Comparison of ENCODE assay signal across 8 mouse cellular contexts in genomic region chr7:105581959-105582358, GRCm38 (mm10). TPM values are rescaled to one million over a fixed set of nuclear protein-coding genes. Genes with fewer than 3 reads are reported as not detected.
A peak's percentile ranks its signal among the peaks of the same experiment; 100 is the strongest.
DNase-seq lines count a peak whose midpoint lies in the region; ATAC-seq lines count a peak whose summit lies in the region.

No protein-coding gene starts in this region.

- intact Hi-C loops in heart, postnatal 14 days (cut with DNase I): no loop called here

- no peaks in the 10 kb centered on the region for H3K27me3 ChIP-seq in heart, embryonic 15.5 days
- H3K27me3 ChIP-seq in embryonic facial prominence, embryonic 11.5 days (ENCODE audit: control insufficient read depth, insufficient read depth, low read length): no peaks in the 10 kb centered on the region
- H3K27me3 ChIP-seq in hindbrain, embryonic 12.5 days: no peaks in the 10 kb centered on the region
- H3K27me3 ChIP-seq in midbrain, embryonic 10.5 days (ENCODE audit: low read depth, poor library complexity, severe bottlenecking): peaks cover 11% of the 10 kb centered on the region; the same call in 1 of the 2 replicates

- 69% methylated on average over 2 of the region's 2 CpGs for WGBS in heart, embryonic 15.5 days
- 75% methylated on average over 2 of the region's 2 CpGs for WGBS in embryonic facial prominence, embryonic 11.5 days
- WGBS in hindbrain, embryonic 12.5 days: 58% methylated on average over 2 of the region's 2 CpGs
- 70% methylated on average over 2 of the region's 2 CpGs for WGBS in midbrain, embryonic 10.5 days

- H3K9ac ChIP-seq in heart, embryonic 15.5 days: no peak overlapping the region
- no peak overlapping the region; the same call in 1 of the 2 replicates for H3K9ac ChIP-seq in embryonic facial prominence, embryonic 11.5 days (replicated peaks; ENCODE audit: low read length)
- H3K9ac ChIP-seq in hindbrain, embryonic 12.5 days: peak overlapping the region; percentile 92; the same call in 1 of the 2 replicates

- H3K27ac ChIP-seq in heart, embryonic 15.5 days: peak overlapping the region; percentile 81
- H3K27ac ChIP-seq in embryonic facial prominence, embryonic 11.5 days (replicated peaks; ENCODE audit: low read depth, low read length): no peak overlapping the region
- H3K27ac ChIP-seq in hindbrain, embryonic 12.5 days: peak overlapping the region; percentile 97
- H3K27ac ChIP-seq in midbrain, embryonic 10.5 days (replicated peaks): peak overlapping the region; percentile 95

- peaks cover 9% of the 10 kb centered on the region; the same call in 1 of the 2 replicates for H3K4me1 ChIP-seq in heart, embryonic 15.5 days (replicated peaks)
- H3K4me1 ChIP-seq in embryonic facial prominence, embryonic 11.5 days (ENCODE audit: control insufficient read depth, insufficient read depth, low read length): peaks cover 4% of the 10 kb centered on the region
- peaks cover 29% of the 10 kb centered on the region for H3K4me1 ChIP-seq in hindbrain, embryonic 12.5 days
- H3K4me1 ChIP-seq in midbrain, embryonic 10.5 days: peaks cover 29% of the 10 kb centered on the region

- H3K4me3 ChIP-seq in heart, embryonic 15.5 days: peak overlapping the region; percentile 63; the same call in 1 of the 2 replicates
- no peak overlapping the region; the same call in 1 of the 2 replicates for H3K4me3 ChIP-seq in embryonic facial prominence, embryonic 11.5 days (ENCODE audit: low read depth, low read length)
- H3K4me3 ChIP-seq in hindbrain, embryonic 12.5 days: peak overlapping the region; percentile 77
- peak overlapping the region; percentile 88 for H3K4me3 ChIP-seq in midbrain, embryonic 10.5 days

- no peaks in the 10 kb centered on the region for H3K9me3 ChIP-seq in heart, embryonic 15.5 days (replicated peaks)
- no peaks in the 10 kb centered on the region for H3K9me3 ChIP-seq in embryonic facial prominence, embryonic 11.5 days (replicated peaks; ENCODE audit: control insufficient read depth, low read length)
- no peaks in the 10 kb centered on the region for H3K9me3 ChIP-seq in hindbrain, embryonic 12.5 days (replicated peaks)
- H3K9me3 ChIP-seq in midbrain, embryonic 10.5 days (replicated peaks): no peaks in the 10 kb centered on the region

- no peak for ATAC-seq in heart, embryonic 15.5 days (replicated peaks; ENCODE audit: insufficient number of reproducible peaks, insufficient read depth, low FRiP score, low read depth)
- no peak for ATAC-seq in embryonic facial prominence, embryonic 11.5 days (replicated peaks; ENCODE audit: insufficient number of reproducible peaks, low FRiP score, low TSS enrichment, low read depth)
- no peak for ATAC-seq in hindbrain, embryonic 12.5 days (ENCODE audit: low FRiP score)

- DNase-seq in heart, postnatal 14 days: no peak
- no peak for DNase-seq in embryonic facial prominence, embryonic 11.5 days (ENCODE audit: low spot score)
- DNase-seq in midbrain, embryonic 10.5 days (ENCODE audit: low spot score): no peak
- no peak for DNase-seq in layer of hippocampus, adult 9-11 months
- DNase-seq in layer of hippocampus, adult 11-12 months (ENCODE audit: low spot score): no peak
- DNase-seq in cerebellum, adult 11-12 months: no peak

- H3K4me2 ChIP-seq in heart, embryonic 15.5 days: peak overlapping the region; percentile 68
- peak overlapping the region; percentile 69 for H3K4me2 ChIP-seq in embryonic facial prominence, embryonic 11.5 days (ENCODE audit: low read depth, low read length)
- peak overlapping the region; percentile 67 for H3K4me2 ChIP-seq in hindbrain, embryonic 12.5 days (replicated peaks)

- no peaks in the 10 kb centered on the region for H3K36me3 ChIP-seq in heart, embryonic 15.5 days
- H3K36me3 ChIP-seq in embryonic facial prominence, embryonic 11.5 days (replicated peaks; ENCODE audit: control insufficient read depth, insufficient read depth, low read depth, low read length): no peaks in the 10 kb centered on the region
- no peaks in the 10 kb centered on the region for H3K36me3 ChIP-seq in hindbrain, embryonic 12.5 days
- no peaks in the 10 kb centered on the region for H3K36me3 ChIP-seq in midbrain, embryonic 10.5 days

RNA-seq across cellular contexts. Expression of gene Apbb1, which starts 0.5 kb away (rescaled TPM):
- polyA plus RNA-seq in heart, embryonic 15.5 days (2015; fragmentation: Nextera tagmentation; extraction: Ambion mirVana): 40.4 and 49.2 TPM in 2 replicates
- 10 to 100 TPM; 80.5 to 86.5 TPM for total RNA-seq in heart, postnatal 14 days (2021)
- 59.7 and 68.7 TPM in 2 replicates for polyA plus RNA-seq in embryonic facial prominence, embryonic 11.5 days (2014; fragmentation: Nextera tagmentation; extraction: Ambion mirVana)
- 165 and 170 TPM in 2 replicates for polyA plus RNA-seq in hindbrain, embryonic 12.5 days (2016; fragmentation: Nextera tagmentation; extraction: Ambion mirVana)
- 112 and 134 TPM in 2 replicates for polyA plus RNA-seq in midbrain, embryonic 10.5 days (2016; fragmentation: Nextera tagmentation; extraction: Ambion mirVana)

RNA-seq across cellular contexts. Expression of gene Hpx, which starts 18.0 kb away (rescaled TPM):
- polyA plus RNA-seq in heart, embryonic 15.5 days (2015; fragmentation: Nextera tagmentation; extraction: Ambion mirVana): 0.24 and 2.3 TPM in 2 replicates
- under 1 TPM in 1 of 2 experiments, not detected in 1; 0.48 TPM for total RNA-seq in heart, postnatal 14 days (2021)
- polyA plus RNA-seq in embryonic facial prominence, embryonic 11.5 days (2014; fragmentation: Nextera tagmentation; extraction: Ambion mirVana): 0.14 and 0.59 TPM in 2 replicates
- polyA plus RNA-seq in hindbrain, embryonic 12.5 days (2016; fragmentation: Nextera tagmentation; extraction: Ambion mirVana): 0.21 and 0.27 TPM in 2 replicates
- 0.07 and 0.17 TPM in 2 replicates for polyA plus RNA-seq in midbrain, embryonic 10.5 days (2016; fragmentation: Nextera tagmentation; extraction: Ambion mirVana)

RNA-seq across cellular contexts. Expression of gene Smpd1, which starts 27.8 kb away (rescaled TPM):
- polyA plus RNA-seq in heart, embryonic 15.5 days (2015; fragmentation: Nextera tagmentation; extraction: Ambion mirVana): 54.4 and 61.0 TPM in 2 replicates
- total RNA-seq in heart, postnatal 14 days (2021): 100 to 1,000 TPM; 128 to 133 TPM
- polyA plus RNA-seq in embryonic facial prominence, embryonic 11.5 days (2014; fragmentation: Nextera tagmentation; extraction: Ambion mirVana): 38.5 and 45.2 TPM in 2 replicates
- polyA plus RNA-seq in hindbrain, embryonic 12.5 days (2016; fragmentation: Nextera tagmentation; extraction: Ambion mirVana): 56.2 and 57.7 TPM in 2 replicates
- polyA plus RNA-seq in midbrain, embryonic 10.5 days (2016; fragmentation: Nextera tagmentation; extraction: Ambion mirVana): 34.2 and 41.7 TPM in 2 replicates

RNA-seq across cellular contexts. Expression of gene Trim3, which starts 51.4 kb away (rescaled TPM):
- polyA plus RNA-seq in heart, embryonic 15.5 days (2015; fragmentation: Nextera tagmentation; extraction: Ambion mirVana): 26.5 and 36.0 TPM in 2 replicates
- 10 to 100 TPM; 29.7 to 34.0 TPM for total RNA-seq in heart, postnatal 14 days (2021)
- polyA plus RNA-seq in embryonic facial prominence, embryonic 11.5 days (2014; fragmentation: Nextera tagmentation; extraction: Ambion mirVana): 19.2 and 23.6 TPM in 2 replicates
- polyA plus RNA-seq in hindbrain, embryonic 12.5 days (2016; fragmentation: Nextera tagmentation; extraction: Ambion mirVana): 62.7 and 63.6 TPM in 2 replicates
- 30.3 and 36.0 TPM in 2 replicates for polyA plus RNA-seq in midbrain, embryonic 10.5 days (2016; fragmentation: Nextera tagmentation; extraction: Ambion mirVana)

RNA-seq across cellular contexts. Expression of gene Timm10b, which starts 57.9 kb away (rescaled TPM):
- polyA plus RNA-seq in heart, embryonic 15.5 days (2015; fragmentation: Nextera tagmentation; extraction: Ambion mirVana): 138 and 156 TPM in 2 replicates
- 10 to 100 TPM; 83.7 to 94.3 TPM for total RNA-seq in heart, postnatal 14 days (2021)
- 150 and 152 TPM in 2 replicates for polyA plus RNA-seq in embryonic facial prominence, embryonic 11.5 days (2014; fragmentation: Nextera tagmentation; extraction: Ambion mirVana)
- 127 and 151 TPM in 2 replicates for polyA plus RNA-seq in hindbrain, embryonic 12.5 days (2016; fragmentation: Nextera tagmentation; extraction: Ambion mirVana)
- 164 TPM in 2 replicates for polyA plus RNA-seq in midbrain, embryonic 10.5 days (2016; fragmentation: Nextera tagmentation; extraction: Ambion mirVana)
